Mouse (Mus musculus) ES-E14 (cell line): Measurements from ENCODE around the gene Adam22.

Experiments
- HCFC1 ChIP-seq: IDR thresholded peaks from 2 replicates; pipeline ENCODE4 v1.6.1; 2012; ENCODE audit warnings: low read length, inconsistent platforms, borderline replicate concordance; ENCODE audit not compliant: insufficient read depth
- ZC3H11A ChIP-seq: IDR thresholded peaks from 2 replicates; pipeline ENCODE4 v1.6.1; 2012; ENCODE audit warnings: low read depth, mild to moderate bottlenecking, inconsistent platforms, low read length, borderline replicate concordance
- ZNF384 ChIP-seq: IDR thresholded peaks from 2 replicates; pipeline ENCODE4 v1.6.1; 2012; ENCODE audit warnings: low read depth, low read length, inconsistent platforms

- TF ChIP-seq ZNF384 (no peak), ZC3H11A (no peak), HCFC1 (no peak)
Measured at GRCm38 (mm10) chr5:8073406-8073805, 294.6 kb downstream of the Adam22 start.
